Mouse (Mus musculus) hindbrain, embryonic 13.5 days (tissue): Measurements from ENCODE around the gene Trnp1. TPM values are rescaled to one million over a fixed set of nuclear protein-coding genes. Genes with fewer than 3 reads are reported as not detected.
A peak's percentile ranks its signal among the peaks of the same experiment; 100 is the strongest.
"Not testable (repeated sequence)": the region's sequence is repeated elsewhere in the genome, so short reads cannot be mapped to it uniquely, and the experiment has no call there.

ENCODE experiments used
- ATAC-seq: fragments of 200-750 bp; cut with Nextera tagmentation; 2 replicates; pipeline ENCODE4 v1.8.0; 2017; ENCODE audit warnings: moderate TSS enrichment; ENCODE audit not compliant: low FRiP score
- H3K27ac ChIP-seq: fragments of 300-500 bp; sonication (generic); 2 replicates; pipeline ENCODE4 v1.5.1; 2015; ENCODE audit warnings: inconsistent platforms, mild to moderate bottlenecking, moderate library complexity
- H3K27me3 ChIP-seq: fragments of 300-500 bp; sonication (generic); 2 replicates; pipeline ENCODE4 v1.6.1; 2015; ENCODE audit warnings: mild to moderate bottlenecking, inconsistent platforms
- H3K36me3 ChIP-seq: fragments of 300-500 bp; sonication (generic); 2 replicates; pipeline ENCODE4 v1.6.1; 2015; ENCODE audit warnings: mild to moderate bottlenecking, inconsistent platforms
- H3K4me1 ChIP-seq: fragments of 300-500 bp; sonication (generic); replicated peaks from 2 replicates; pipeline ENCODE4 v1.6.1; 2015; ENCODE audit warnings: inconsistent platforms
- H3K4me2 ChIP-seq: fragments of 300-500 bp; sonication (generic); 2 replicates; pipeline ENCODE4 v1.6.1; 2015; ENCODE audit warnings: inconsistent platforms, mild to moderate bottlenecking, moderate library complexity
- H3K4me3 ChIP-seq: fragments of 300-500 bp; sonication (generic); 2 replicates; pipeline ENCODE4 v1.5.1; 2015; ENCODE audit warnings: mild to moderate bottlenecking, inconsistent platforms
- H3K9ac ChIP-seq: fragments of 300-500 bp; sonication (generic); 2 replicates; pipeline ENCODE4 v1.6.1; 2015; ENCODE audit warnings: mild to moderate bottlenecking, inconsistent platforms
- H3K9me3 ChIP-seq: fragments of 300-500 bp; sonication (generic); 2 replicates; pipeline ENCODE4 v1.6.1; 2016; ENCODE audit warnings: inconsistent platforms
- WGBS: fragments of 180-500 bp; shearing (Covaris S2); methylation state at CpG from one replicate; pipeline ENCODE4 v1.1.7; 2015; 5-methylcytosine and 5-hydroxymethylcytosine counted together
- polyA plus RNA-seq: library from polyadenylated mRNA; unstranded; fragments of >200 nt; fragmentation: Nextera tagmentation; extraction: Ambion mirVana; gene quantifications from 2 replicates; pipeline ENCODE4 v1.2.1, GENCODE M21; 2015

Gene Trnp1
- polyA plus RNA-seq: 2.8 and 3.9 TPM in 2 replicates

- peaks cover 32% of the 10 kb centered on the region for H3K4me1 ChIP-seq
- no peak within 1 kb of the TSS; the same call in 1 of the 2 replicates for H3K27ac ChIP-seq
- H3K36me3 ChIP-seq: no peaks in the 10 kb centered on the region
- ATAC-seq: peak; percentile 92
- H3K27me3 ChIP-seq: peaks cover 96% of the 10 kb centered on the region
- peak within 1 kb of the TSS; percentile 68 for H3K4me3 ChIP-seq
- under 1% methylated on average over 50 of the region's 53 CpGs for WGBS
- H3K9ac ChIP-seq: peak within 1 kb of the TSS; percentile 82
- no peaks in the 10 kb centered on the region for H3K9me3 ChIP-seq
- peak within 1 kb of the TSS; percentile 98 for H3K4me2 ChIP-seq
Measured at GRCm38 (mm10) chr4:133498160-133498724, at the start of gene Trnp1. Gene Trnp1, minus strand, starts transcription at chr4:133498550.

- peak within 1 kb of the TSS; percentile 93 for H3K4me3 ChIP-seq
- ATAC-seq: peak; percentile 98
- peaks cover 26% of the 10 kb centered on the region for H3K36me3 ChIP-seq
- WGBS: under 1% methylated on average over 72 of the region's 77 CpGs
- 0 out of 2 replicates have a peak, but pooled peaks cover 4% of the 10 kb centered on the region for H3K27me3 ChIP-seq
- peak within 1 kb of the TSS; percentile 84 for H3K4me2 ChIP-seq
- H3K9ac ChIP-seq: peak within 1 kb of the TSS; percentile 89
- no peaks in the 10 kb centered on the region for H3K9me3 ChIP-seq
- H3K27ac ChIP-seq: peak within 1 kb of the TSS; percentile 88
- peaks cover 23% of the 10 kb centered on the region for H3K4me1 ChIP-seq
Measured at GRCm38 (mm10) chr4:133545272-133546231, 47.2 kb upstream of the Trnp1 start, which contains the start of gene Nudc. Gene Nudc, minus strand, starts transcription at chr4:133545996.

- 96% methylated on average over 5 of the region's 5 CpGs for WGBS
- ATAC-seq: no peak
- H3K36me3 ChIP-seq: peaks cover 98% of the 10 kb centered on the region
Measured at GRCm38 (mm10) chr4:133536652-133537051, 38.3 kb upstream of the Trnp1 start.

GRCm38 (mm10) chr4:133536081-133536480 lies 37.7 kb upstream of the Trnp1 start:
- WGBS: 93% methylated on average over 3 of the region's 3 CpGs
- ATAC-seq: no peak
- peaks cover 98% of the 10 kb centered on the region for H3K36me3 ChIP-seq
- H3K27ac ChIP-seq: no peak overlapping the region
- no peaks in the 10 kb centered on the region for H3K4me1 ChIP-seq
- no peaks in the 10 kb centered on the region for H3K27me3 ChIP-seq
- no peak overlapping the region for H3K9ac ChIP-seq
- no peak overlapping the region for H3K4me2 ChIP-seq
- H3K9me3 ChIP-seq: no peaks in the 10 kb centered on the region
- H3K4me3 ChIP-seq: no peak overlapping the region

More at GRCm38 (mm10) chr4:133536652-133537051, 38.3 kb upstream of the Trnp1 start:
- H3K9me3 ChIP-seq: no peaks in the 10 kb centered on the region
- no peak overlapping the region for H3K27ac ChIP-seq
- H3K4me2 ChIP-seq: no peak overlapping the region
- H3K4me1 ChIP-seq: no peaks in the 10 kb centered on the region
- H3K27me3 ChIP-seq: no peaks in the 10 kb centered on the region
- no peak overlapping the region for H3K4me3 ChIP-seq
- no peak overlapping the region for H3K9ac ChIP-seq

- WGBS: 84% methylated on average over 3 of the region's 3 CpGs
- Histone ChIP-seq H3K9me3 (no peaks in the 10 kb centered on the region), H3K36me3 (peaks cover 97% of the 10 kb centered on the region), H3K4me2 (no peak overlapping the region), H3K4me3 (no peak overlapping the region), H3K9ac (no peak overlapping the region), H3K4me1 (no peaks in the 10 kb centered on the region), H3K27ac (no peak overlapping the region), H3K27me3 (no peaks in the 10 kb centered on the region)
- no peak for ATAC-seq
Measured at GRCm38 (mm10) chr4:133532777-133533176, 34.4 kb upstream of the Trnp1 start.

- Histone ChIP-seq H3K27me3 (no peaks in the 10 kb centered on the region), H3K4me2 (no peak overlapping the region), H3K4me3 (no peak overlapping the region), H3K36me3 (peaks cover 53% of the 10 kb centered on the region), H3K9ac (no peak overlapping the region), H3K9me3 (no peaks in the 10 kb centered on the region), H3K27ac (no peak overlapping the region), H3K4me1 (no peaks in the 10 kb centered on the region)
- ATAC-seq: no peak
- WGBS: 82% methylated on average over 16 of the region's 16 CpGs
Measured at GRCm38 (mm10) chr4:133527788-133528187, 29.4 kb upstream of the Trnp1 start.

GRCm38 (mm10) chr4:133521502-133521901 lies 23.2 kb upstream of the Trnp1 start:
- Histone ChIP-seq H3K27ac (no peak overlapping the region), H3K9me3 (no peaks in the 10 kb centered on the region), H3K9ac (no peak overlapping the region), H3K4me2 (no peak overlapping the region), H3K27me3 (peaks cover 52% of the 10 kb centered on the region), H3K4me1 (peaks cover 8% of the 10 kb centered on the region), H3K4me3 (no peak overlapping the region), H3K36me3 (peaks cover 3% of the 10 kb centered on the region; the same call in 1 of the 2 replicates)
- no peak for ATAC-seq
- 82% methylated on average over 2 of the region's 2 CpGs for WGBS

- WGBS: 6% methylated on average over 25 of the region's 25 CpGs
Measured at GRCm38 (mm10) chr4:133519369-133519665, 21.0 kb upstream of the Trnp1 start.

GRCm38 (mm10) chr4:133518601-133519368 lies 20.4 kb upstream of the Trnp1 start, which contains the start of gene Kdf1:
Gene Kdf1, plus strand, starts transcription at chr4:133518963.
- peak within 1 kb of the TSS; percentile 47 for H3K4me2 ChIP-seq
- peaks cover 8% of the 10 kb centered on the region for H3K4me1 ChIP-seq
- H3K27me3 ChIP-seq: peaks cover 67% of the 10 kb centered on the region
- ATAC-seq: no peak
- H3K4me3 ChIP-seq: peak within 1 kb of the TSS; percentile 36
- no peak within 1 kb of the TSS for H3K27ac ChIP-seq
- no peaks in the 10 kb centered on the region for H3K9me3 ChIP-seq
- H3K9ac ChIP-seq: peak within 1 kb of the TSS; percentile 35; the same call in 1 of the 2 replicates
- H3K36me3 ChIP-seq: no peaks in the 10 kb centered on the region
- 5% methylated on average over 60 of the region's 69 CpGs for WGBS

More at GRCm38 (mm10) chr4:133519369-133519665, 21.0 kb upstream of the Trnp1 start:
- peaks cover 8% of the 10 kb centered on the region for H3K4me1 ChIP-seq
- no peaks in the 10 kb centered on the region for H3K36me3 ChIP-seq
- H3K9me3 ChIP-seq: no peaks in the 10 kb centered on the region
- peak overlapping the region; percentile 35; the same call in 1 of the 2 replicates for H3K9ac ChIP-seq
- H3K4me2 ChIP-seq: peak overlapping the region; percentile 47
- H3K4me3 ChIP-seq: peak overlapping the region; percentile 36
- peaks cover 67% of the 10 kb centered on the region for H3K27me3 ChIP-seq
- no peak for ATAC-seq
- no peak overlapping the region for H3K27ac ChIP-seq

GRCm38 (mm10) chr4:133512972-133513371 lies 14.6 kb upstream of the Trnp1 start:
- Histone ChIP-seq H3K27me3 (peaks cover 36% of the 10 kb centered on the region), H3K36me3 (no peaks in the 10 kb centered on the region), H3K9me3 (no peaks in the 10 kb centered on the region), H3K4me2 (no peak overlapping the region), H3K4me3 (no peak overlapping the region), H3K9ac (no peak overlapping the region), H3K4me1 (no peaks in the 10 kb centered on the region), H3K27ac (no peak overlapping the region)
- no peak for ATAC-seq
- WGBS: 14% methylated on average over 8 of the region's 8 CpGs

- H3K9ac ChIP-seq: not testable (repeated sequence)
Measured at GRCm38 (mm10) chr4:133512511-133512910, 14.2 kb upstream of the Trnp1 start.

GRCm38 (mm10) chr4:133511050-133511449 lies 12.7 kb upstream of the Trnp1 start:
- H3K9me3 ChIP-seq: no peaks in the 10 kb centered on the region
- no peak overlapping the region for H3K4me3 ChIP-seq
- H3K36me3 ChIP-seq: no peaks in the 10 kb centered on the region
- H3K27ac ChIP-seq: no peak overlapping the region
- no peak overlapping the region for H3K4me2 ChIP-seq
- H3K9ac ChIP-seq: no peak overlapping the region
- 82% methylated on average over 5 of the region's 5 CpGs for WGBS
- peaks cover 33% of the 10 kb centered on the region for H3K27me3 ChIP-seq
- ATAC-seq: no peak
- no peaks in the 10 kb centered on the region for H3K4me1 ChIP-seq

More at GRCm38 (mm10) chr4:133512511-133512910, 14.2 kb upstream of the Trnp1 start:
- not testable (repeated sequence) for H3K36me3 ChIP-seq, ATAC-seq, H3K27ac ChIP-seq, H3K9me3 ChIP-seq, H3K4me3 ChIP-seq, H3K4me2 ChIP-seq, H3K4me1 ChIP-seq
- WGBS: 59% methylated on average over 5 of the region's 5 CpGs
- H3K27me3 ChIP-seq: peaks cover 33% of the 10 kb centered on the region
